Mouse (Mus musculus) adrenal gland, postnatal 36 days (tissue): ENCODE results near the gene Gng13. TPM values are rescaled to one million over a fixed set of nuclear protein-coding genes. Genes with fewer than 3 reads are reported as not detected.
"Not testable (repeated sequence)": the region's sequence is repeated elsewhere in the genome, so short reads cannot be mapped to it uniquely, and the experiment has no call there.

Source experiments
- DNase-seq, 2 experiments: peaks; one replicate each; pipeline ENCODE4 v3.0.0; 2021; ENCODE audit warnings: mixed read lengths in 1 of 2
- total RNA-seq, 2 experiments: library from RNA; stranded (reverse); gene quantifications; 2 replicates each; pipeline ENCODE4 v1.2.3; 2021

Gng13 gene
- total RNA-seq, 2 experiments from 2014 or later = 1.7 to 2.3 TPM

DNA sequence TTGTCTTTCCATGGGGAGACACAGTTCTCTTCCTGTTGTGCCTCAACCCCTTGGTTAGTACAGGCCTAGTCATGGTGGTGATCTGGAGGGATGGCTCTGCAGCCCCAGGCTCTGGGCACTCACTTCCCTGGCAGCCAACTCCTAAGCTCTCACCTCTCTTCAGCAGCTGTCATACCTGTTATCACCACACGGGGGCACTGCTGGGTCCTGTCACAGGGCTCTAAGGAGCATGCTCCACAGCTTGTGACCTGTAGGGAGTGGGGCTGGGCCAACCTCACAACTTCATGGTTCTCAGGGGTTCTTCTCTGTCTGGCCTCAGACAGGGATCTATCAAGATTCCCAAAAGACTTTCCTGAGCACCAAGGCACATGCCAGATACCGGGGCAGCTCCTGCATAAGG is 15.1 kb downstream of the Gng13 start:
- DNase-seq = peak; percentile 89 to 91

DNA sequence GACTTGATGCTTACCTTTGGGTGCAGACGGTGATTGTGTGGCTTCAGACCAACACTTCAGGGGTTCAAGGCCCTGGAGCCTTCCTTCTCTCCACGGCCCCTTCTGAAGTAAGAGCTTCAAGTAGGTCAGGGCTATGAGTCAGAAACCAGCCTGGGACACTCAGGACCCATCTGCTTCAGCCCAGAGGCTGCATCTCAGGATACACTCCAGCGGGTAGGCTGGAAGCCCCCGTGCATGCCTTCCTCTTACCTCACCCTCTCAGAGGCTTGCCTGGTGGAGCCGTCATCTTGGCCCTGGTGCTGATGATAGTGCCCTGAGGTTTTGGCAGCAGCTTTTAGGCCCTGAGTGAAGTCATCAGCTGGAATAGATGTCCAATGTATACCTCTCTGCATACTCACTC is 18.3 kb downstream of the Gng13 start:
- peak; percentile 35 to 37 for DNase-seq

DNA sequence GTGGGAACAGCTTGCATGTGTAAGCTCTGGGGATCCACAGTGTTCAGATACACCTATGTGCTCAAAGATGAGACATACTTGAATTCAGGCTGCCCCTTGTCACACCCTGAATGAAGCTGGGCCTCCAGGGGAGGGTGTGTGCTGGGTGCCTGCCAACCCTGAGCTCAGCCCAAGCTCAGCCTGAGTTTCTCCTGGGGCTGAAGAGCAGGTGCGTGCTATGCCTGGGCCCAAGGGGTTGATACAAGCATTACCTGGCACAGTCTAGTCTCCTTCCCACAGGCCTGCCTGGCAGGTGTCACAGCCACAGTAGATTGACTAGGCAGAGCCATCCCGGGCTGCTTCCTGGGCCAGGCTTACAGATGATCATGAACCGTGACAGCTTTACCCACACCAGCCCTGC is 18.8 kb downstream of the Gng13 start, which contains the start of gene Mslnl:
Mslnl (plus strand) TSS at position 298 of the 400 bp plus-strand sequence.
- no peak for DNase-seq

DNA sequence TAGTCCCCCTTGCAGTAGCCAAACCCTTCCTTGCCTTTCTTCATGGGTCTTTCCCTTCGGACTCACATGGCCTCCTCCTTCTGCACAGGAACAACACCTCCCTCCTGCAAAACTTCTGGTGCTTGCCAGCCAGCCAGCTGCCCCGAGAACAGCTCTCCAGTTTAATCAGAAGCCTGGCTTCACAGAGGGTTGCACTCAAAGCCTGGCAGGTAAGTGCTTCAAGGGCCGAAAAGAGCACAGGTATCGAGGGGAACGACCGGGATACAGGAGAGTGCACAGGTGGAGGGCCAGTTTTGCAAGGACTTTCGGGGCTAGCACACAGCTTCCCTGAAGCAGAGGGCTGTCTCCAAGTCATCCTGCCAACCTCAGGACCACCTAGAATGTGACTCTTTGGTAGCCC is 21.9 kb downstream of the Gng13 start:
- DNase-seq = no peak

DNA sequence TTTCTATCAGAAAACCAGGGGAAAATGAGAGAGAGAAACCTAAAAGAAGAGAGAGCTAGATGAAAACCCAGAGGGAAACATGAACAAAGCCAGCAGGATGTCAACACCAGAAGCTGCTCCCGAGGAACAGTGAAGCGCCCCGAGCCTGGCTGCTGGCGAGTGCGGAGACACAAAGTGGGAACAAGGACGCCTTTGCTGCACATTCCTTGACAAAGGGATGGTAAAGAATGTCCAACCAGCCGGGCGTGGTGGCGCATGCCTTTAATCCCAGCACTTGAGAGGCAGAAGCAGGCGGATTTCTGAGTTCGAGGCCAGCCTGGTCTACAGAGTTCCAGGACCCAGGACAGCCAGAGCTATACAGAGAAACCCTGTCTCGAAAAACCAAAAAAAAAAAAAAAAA is 24.5 kb downstream of the Gng13 start:
- DNase-seq = not testable (repeated sequence)

DNA sequence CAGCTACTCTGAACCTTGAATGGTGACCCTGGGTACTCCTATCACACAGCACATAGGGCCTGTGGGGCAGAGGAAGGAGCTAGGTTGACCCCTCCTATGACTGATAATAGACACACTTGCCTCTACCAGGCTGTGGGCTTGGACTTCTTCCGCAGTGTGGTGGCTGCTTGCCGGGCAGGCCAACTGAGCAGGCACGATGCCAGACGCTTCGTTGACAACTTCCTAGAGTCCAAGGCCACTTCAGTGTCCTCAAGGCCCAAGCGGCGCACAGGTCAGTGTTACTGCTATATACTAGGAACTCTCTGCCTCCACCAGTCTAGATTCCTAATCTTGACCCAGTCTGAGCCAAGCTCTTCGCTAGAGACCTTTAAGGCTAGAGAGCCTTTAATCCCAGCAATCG is 26.9 kb downstream of the Gng13 start:
- peak; percentile 80 to 85 for DNase-seq

DNA sequence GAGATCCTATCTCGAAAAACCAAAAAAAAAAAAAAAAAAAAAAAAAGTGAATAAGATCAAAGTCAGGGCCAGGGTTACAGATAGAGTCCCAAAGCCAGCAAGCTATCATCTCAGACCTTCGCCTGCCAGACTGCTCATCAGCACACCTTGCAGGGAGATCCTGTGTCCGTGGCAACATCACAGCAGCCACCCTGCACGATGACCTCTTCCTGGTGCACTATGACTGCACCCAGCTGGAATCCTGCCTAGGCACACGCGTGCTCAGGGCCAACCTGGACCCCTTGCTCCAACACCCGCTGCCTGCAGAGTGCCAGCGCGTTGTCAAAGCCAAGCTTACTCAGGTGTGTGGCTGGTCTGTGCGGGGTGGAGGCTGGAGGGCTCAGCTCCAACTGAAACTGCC is 27.3 kb downstream of the Gng13 start:
- DNase-seq = peak; percentile 24 to 33

DNA sequence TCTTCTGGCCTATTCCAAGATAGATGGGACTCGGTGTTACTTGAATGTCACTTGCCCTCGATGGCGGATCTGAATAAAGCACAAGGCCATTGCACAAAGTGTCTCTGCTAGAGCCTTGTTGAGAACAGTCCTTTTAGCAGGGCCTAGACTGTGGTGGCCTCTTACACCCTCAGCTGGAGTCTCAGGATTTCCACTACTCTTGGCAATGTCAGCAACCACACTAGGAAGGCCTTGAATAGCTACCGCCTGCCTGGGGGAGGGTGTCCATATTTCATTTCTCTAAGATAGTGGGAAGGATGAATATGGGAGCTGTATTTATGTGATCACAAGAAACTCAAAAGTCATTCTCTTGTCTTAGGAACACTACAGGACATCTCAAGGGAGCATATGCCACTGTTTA is 31.3 kb downstream of the Gng13 start:
- peak; percentile 31 to 34 for DNase-seq

DNA sequence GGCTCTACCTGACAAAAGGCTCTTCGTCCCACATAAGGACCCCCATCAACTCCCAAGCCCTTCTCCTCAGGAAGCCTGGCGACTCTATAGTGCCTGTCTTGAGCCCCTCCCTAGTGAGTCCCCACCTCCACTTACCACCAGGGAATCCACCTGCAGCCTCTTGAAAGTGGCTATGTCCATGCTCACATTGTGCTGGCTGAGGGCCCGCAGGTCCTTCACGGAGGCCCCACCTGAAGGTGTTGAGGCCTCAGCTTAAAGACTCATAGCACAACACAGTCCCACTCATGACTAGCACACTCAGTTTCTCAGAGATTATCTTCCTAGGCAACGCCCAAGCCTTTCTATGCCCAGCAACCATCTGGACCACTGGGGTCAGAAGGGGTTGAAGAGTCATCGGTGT is 32.3 kb downstream of the Gng13 start:
- no peak for DNase-seq

DNA sequence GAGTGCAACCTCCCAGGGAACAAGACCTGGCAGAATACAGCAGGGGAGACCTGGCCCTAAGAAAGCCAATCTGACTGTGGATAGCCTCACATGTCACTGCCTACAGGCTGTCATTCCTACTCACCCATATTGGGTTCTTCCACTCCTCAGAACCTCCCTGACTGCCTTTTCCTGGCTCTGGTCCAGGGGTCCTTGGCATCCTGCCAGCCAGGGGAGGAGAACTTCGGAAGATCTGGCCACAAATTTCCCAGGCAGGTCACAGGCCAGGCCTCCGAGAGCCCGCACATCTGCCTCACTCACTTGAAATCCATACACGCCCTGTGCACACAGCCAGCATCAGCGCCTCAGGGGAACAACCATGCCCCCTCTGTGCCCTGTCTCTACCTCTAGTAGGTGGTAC is 34.5 kb downstream of the Gng13 start:
- DNase-seq = peak; percentile 81 to 83

DNA sequence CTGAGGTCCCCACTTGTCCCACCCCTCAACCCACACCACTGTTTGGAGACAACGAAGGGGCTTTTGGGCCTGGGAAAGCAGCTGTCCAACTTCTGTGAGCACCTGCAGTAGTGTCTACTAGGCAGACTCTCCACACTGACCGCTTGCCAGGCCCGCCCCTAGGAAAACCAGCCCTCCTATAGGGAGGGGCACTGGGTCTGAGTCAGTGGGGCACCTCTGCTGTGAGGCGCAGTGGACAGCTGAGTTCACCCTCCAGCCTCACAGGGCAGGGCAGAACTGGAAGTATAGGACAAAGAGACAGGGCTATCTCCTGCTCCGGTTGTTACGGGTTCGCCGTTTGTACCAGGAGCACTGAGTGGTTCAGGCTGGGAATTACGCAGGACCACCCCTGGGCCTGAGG is 37.3 kb downstream of the Gng13 start, which contains the start of gene Msln:
Msln (minus strand) TSS at position 138 of the 400 bp plus-strand sequence.
- no peak for DNase-seq

DNA sequence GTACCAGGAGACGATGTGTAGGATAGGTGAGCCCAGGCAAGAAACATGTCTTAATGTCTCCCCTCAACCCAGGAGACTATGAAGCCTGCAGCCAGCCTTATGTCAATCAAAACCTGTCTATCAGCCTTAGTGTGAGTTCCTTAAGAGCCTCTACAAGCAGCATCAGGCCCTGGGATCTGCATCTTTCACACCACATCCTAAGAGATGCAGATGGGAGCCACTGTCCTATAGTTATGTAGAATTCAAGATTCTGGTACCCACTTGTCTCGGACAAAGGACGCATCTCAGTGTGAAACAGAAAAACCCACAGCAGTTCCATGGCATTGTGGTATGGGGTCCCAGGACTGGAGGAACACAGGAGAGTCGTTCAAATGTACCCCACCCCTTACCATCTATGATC is 38.1 kb downstream of the Gng13 start:
- DNase-seq = no peak

DNA sequence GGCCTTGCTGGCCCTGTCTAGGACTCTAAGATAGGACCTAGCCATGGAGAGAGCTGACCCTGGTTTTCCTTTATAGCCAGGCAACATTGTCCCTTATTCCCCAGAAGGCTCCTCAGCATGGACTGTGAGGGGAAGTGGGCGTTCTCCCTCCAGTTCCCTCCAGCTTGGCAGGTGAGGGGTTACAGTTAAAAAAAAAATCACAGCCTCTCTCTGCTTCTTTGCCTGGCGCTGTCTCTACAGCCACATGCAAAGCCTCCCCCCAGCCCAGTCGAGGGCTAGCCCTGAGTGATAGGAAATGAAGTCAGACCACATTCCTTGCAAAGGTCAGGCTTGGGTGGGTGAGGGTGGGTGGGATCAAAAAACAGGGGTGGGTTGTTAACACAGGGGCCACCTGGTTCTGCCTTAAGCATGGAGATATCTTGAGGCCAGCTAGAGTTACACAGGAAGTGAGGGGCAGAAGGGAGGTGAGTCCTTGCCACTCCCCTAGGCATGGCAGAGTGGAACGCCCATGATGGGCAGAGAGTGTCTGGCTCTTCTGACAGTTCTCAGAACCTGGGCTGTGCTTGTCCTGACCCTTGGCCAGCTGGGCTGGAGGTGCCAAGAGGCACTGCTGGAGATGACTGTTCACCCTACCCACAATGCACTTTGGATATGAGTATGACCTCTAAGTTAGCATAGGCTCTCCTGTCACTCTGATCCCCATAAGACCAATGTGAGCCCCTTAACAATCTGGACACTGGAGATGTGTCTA is 38.8 kb downstream of the Gng13 start:
- no peak for DNase-seq

DNA sequence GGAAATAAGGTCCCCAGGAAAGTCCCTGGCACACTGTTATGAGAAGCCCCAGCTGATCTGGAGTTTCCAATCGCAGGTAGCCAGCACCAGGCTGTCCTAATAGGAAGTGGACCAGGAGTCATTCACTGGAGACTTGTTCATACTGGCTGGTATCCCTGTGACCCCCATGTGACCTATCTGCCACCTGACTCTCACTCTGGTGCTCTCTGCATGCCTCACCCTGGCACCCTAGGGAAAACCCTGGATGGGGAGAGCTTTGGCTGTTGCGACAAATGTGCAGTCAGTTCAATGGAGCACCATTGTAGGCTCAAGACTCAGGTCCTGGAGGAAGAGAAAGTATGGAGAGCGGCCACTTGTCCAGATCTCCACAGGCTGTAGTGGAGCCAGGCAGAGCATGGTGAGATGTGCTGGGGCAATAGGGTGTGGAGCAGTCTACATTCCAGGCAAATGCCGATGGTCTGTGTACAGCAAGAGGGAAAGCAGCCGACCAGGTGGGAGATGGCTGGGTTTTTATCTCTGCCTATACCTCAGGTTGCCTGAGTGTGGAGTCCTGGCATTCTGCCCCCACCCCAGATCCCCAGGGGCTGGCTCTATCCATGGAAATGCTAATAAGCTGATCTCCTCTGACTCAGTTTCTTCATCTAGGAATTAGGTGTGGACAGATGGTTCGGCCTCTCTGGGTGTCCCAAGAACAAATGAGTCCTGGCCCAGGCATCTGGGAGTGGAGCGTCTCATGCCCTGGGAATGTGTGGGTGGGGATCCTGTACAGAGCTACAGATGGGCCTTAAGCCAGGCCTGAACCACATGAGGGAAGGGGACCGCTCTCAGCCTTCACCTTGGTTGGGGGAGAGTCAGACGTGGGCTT is 39.6 kb downstream of the Gng13 start:
- no peak for DNase-seq

DNA sequence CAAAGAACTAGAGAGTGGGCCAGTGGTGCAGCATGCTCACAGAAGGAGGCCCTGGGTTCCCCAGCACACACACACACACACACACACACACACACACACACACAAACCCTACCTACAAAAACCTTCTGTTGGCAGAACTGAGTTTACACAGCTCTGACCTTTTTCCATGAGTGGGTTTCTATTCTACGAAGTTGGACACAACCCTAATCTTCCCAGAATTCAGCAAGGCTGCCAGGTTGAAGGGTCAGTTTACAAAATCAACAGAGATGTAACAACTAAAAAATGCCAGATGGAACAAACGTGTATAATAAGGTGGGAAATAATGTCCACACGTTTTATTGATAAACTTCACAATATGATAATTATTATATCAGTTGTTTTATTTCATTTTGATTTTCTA is 40.7 kb downstream of the Gng13 start:
- no peak for DNase-seq

DNA sequence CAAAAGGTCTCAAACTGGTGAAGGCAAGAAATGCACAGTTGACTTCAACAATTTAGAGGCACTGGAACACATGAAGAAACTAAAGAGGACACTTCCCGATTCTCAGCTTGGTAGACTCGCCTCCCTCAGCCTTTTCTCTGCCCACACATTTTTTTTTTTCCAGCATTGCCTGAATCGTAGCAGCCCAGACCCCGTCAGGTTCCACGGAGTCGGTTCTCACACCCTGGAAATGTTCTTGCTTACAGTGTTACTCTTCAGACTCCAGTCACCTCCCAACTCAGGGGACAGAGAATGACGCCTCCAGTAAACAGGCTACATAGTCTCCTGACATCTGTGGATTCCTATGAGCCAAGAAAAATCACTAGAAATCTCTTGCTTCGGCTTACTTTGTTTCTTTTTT is 43.2 kb downstream of the Gng13 start:
- no peak for DNase-seq

DNA sequence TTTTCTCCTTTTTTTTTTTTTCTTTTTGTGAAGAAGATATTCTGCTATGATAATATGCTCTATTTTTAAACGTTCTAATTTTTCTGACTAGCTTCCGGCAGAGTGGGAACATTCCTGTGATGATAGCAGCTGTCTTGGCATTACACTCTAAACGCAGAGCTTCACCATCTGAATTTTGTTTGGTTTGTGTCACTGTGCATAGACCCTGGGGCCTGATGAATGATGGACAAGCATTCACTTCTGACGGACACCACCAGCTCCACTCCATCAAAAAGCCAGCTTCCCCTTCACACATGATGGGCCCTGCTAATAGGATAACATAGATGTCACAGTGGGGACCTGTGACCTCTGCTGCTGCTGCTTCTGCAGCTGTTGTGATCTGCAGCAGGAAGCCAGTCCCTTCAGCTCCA is 44.6 kb downstream of the Gng13 start:
- no peak for DNase-seq

DNA sequence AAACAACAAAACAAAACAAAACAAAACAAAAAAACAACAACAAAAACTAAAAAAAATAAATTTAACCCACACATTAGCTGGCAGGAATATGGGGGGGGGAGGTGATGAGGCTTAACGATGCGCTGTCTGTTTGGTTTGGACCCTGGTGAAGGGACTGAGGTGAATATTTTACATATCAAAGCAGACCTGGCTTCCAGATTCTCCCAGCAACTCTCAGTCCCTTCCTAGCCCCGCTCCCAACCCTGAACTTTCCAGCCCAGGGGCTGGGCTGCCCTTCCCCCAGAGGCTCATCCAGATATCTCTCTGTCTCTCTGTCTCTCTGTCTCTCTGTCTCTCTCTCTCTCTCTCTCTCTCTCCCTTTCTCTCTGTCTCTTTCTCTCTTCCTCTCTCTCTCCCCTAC is 45.6 kb downstream of the Gng13 start:
- DNase-seq = no peak

DNA sequence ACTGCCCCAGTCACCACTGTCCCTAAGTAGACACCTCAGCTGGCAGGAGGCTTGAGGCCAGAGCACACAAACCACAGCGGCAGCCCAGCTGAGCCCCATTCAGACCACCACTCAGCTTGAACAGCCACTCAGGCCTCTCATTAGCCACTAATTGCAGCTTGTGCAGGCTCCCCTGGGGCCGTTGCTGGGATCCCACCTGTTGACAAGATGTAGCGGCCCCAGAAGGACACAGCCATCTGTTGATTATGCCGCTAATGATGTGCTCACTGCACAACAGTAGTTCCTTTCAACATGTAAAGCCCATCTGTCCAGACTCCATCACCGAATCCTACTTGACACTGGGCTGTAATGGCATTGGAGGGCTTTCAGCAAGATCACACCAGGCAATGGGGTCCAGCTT is 48.9 kb downstream of the Gng13 start:
- no peak for DNase-seq
